Mouse (Mus musculus): ENCODE data around the gene Rnps1.
"Not testable (repeated sequence)": the region's sequence is repeated elsewhere in the genome, so short reads cannot be mapped to it uniquely, and the experiment has no call there.

Rnps1 gene

GRCm38 (mm10) chr17:24414230-24414976, at the start of gene Rnps1:
Gene Rnps1 (plus strand): TSS chr17:24414565.
- DNase-seq = peak; percentile 94

- DNase-seq = peak; percentile 57
Observed at GRCm38 (mm10) chr17:24365863-24366262, 48.5 kb upstream of the Rnps1 start.

- DNase-seq = no peak
Observed at GRCm38 (mm10) chr17:24375094-24375712, 39.2 kb upstream of the Rnps1 start.

GRCm38 (mm10) chr17:24375886-24376285, 38.5 kb upstream of the Rnps1 start:
- DNase-seq = no peak

GRCm38 (mm10) chr17:24378496-24378895, 35.9 kb upstream of the Rnps1 start:
- no peak for DNase-seq

- DNase-seq = peak; percentile 69
Observed at GRCm38 (mm10) chr17:24383789-24384188, 30.6 kb upstream of the Rnps1 start.

GRCm38 (mm10) chr17:24388711-24389110, 25.7 kb upstream of the Rnps1 start:
- DNase-seq = no peak

- DNase-seq = peak; percentile 70
Observed at GRCm38 (mm10) chr17:24389865-24390264, 24.5 kb upstream of the Rnps1 start.

GRCm38 (mm10) chr17:24391149-24391548, 23.2 kb upstream of the Rnps1 start:
- DNase-seq = no peak

GRCm38 (mm10) chr17:24393527-24393926, 20.8 kb upstream of the Rnps1 start:
- no peak for DNase-seq

GRCm38 (mm10) chr17:24394456-24394855, 19.9 kb upstream of the Rnps1 start:
- DNase-seq = peak; percentile 40

- no peak for DNase-seq
Observed at GRCm38 (mm10) chr17:24402371-24402770, 12.0 kb upstream of the Rnps1 start.

- DNase-seq = no peak
Observed at GRCm38 (mm10) chr17:24407116-24407803, 7.1 kb upstream of the Rnps1 start.

GRCm38 (mm10) chr17:24413557-24414211, 681 bp upstream of the Rnps1 start:
- peak; percentile 20 for DNase-seq

GRCm38 (mm10) chr17:24415011-24415410, 646 bp downstream of the Rnps1 start:
- no peak for DNase-seq

GRCm38 (mm10) chr17:24416051-24416652, 1.8 kb downstream of the Rnps1 start:
- DNase-seq = no peak

GRCm38 (mm10) chr17:24423114-24423513, 8.7 kb downstream of the Rnps1 start:
- DNase-seq = no peak

- no peak for DNase-seq
Observed at GRCm38 (mm10) chr17:24424489-24424888, 10.1 kb downstream of the Rnps1 start.

GRCm38 (mm10) chr17:24425326-24425725, 11.0 kb downstream of the Rnps1 start:
- not testable (repeated sequence) for DNase-seq

GRCm38 (mm10) chr17:24425905-24426304, 11.5 kb downstream of the Rnps1 start:
- no peak for DNase-seq

- peak; percentile 94 for DNase-seq
Observed at GRCm38 (mm10) chr17:24426471-24427169, 12.3 kb downstream of the Rnps1 start, which contains the start of gene Eci1. Gene Eci1 (plus strand): TSS chr17:24426641.

- no peak for DNase-seq
Observed at GRCm38 (mm10) chr17:24427170-24427557, 12.8 kb downstream of the Rnps1 start.

Measured in lung, postnatal 14 days (tissue).